Mouse (Mus musculus) liver, embryonic 16.5 days (tissue): ENCODE data around the gene Cers2. TPM values are rescaled to one million over a fixed set of nuclear protein-coding genes. Genes with fewer than 3 reads are reported as not detected.

Experiments used
- ATAC-seq: fragments of 200-750 bp; cut with Nextera tagmentation; 2 replicates; pipeline ENCODE4 v1.8.0; 2017; ENCODE audit warnings: low read depth, mild to moderate bottlenecking, moderate number of reproducible peaks, moderate library complexity
- H3K27ac ChIP-seq: fragments of 300-500 bp; sonication (generic); 2 replicates; pipeline ENCODE4 v1.5.1; 2014; ENCODE audit warnings: mild to moderate bottlenecking, low read length
- H3K27me3 ChIP-seq: fragments of 300-500 bp; sonication (generic); 2 replicates; pipeline ENCODE4 v1.6.1; 2014; ENCODE audit warnings: low read depth, low read length, mixed read lengths; ENCODE audit not compliant: control insufficient read depth, insufficient read depth
- H3K36me3 ChIP-seq: fragments of 300-500 bp; sonication (generic); 2 replicates; pipeline ENCODE4 v1.6.1; 2014; ENCODE audit warnings: mild to moderate bottlenecking; ENCODE audit not compliant: control insufficient read depth, insufficient read depth
- H3K4me1 ChIP-seq: fragments of 300-500 bp; sonication (generic); 2 replicates; pipeline ENCODE4 v1.6.1; 2014; ENCODE audit warnings: low read depth, low read length, mixed read lengths; ENCODE audit not compliant: control insufficient read depth
- H3K4me2 ChIP-seq: fragments of 300-500 bp; sonication (generic); 2 replicates; pipeline ENCODE4 v1.6.1; 2014; ENCODE audit warnings: low read depth, low read length, mixed read lengths
- H3K4me3 ChIP-seq: fragments of 300-500 bp; sonication (generic); 2 replicates; pipeline ENCODE4 v1.5.1; 2014; ENCODE audit warnings: low read depth, mild to moderate bottlenecking, low read length
- H3K9ac ChIP-seq: fragments of 300-500 bp; sonication (generic); 2 replicates; pipeline ENCODE4 v1.6.1; 2014; ENCODE audit warnings: low read depth, low read length
- H3K9me3 ChIP-seq: fragments of 300-500 bp; sonication (generic); replicated peaks from 2 replicates; pipeline ENCODE4 v1.6.1; 2016; ENCODE audit warnings: low read length; ENCODE audit not compliant: control insufficient read depth
- WGBS: fragments of 180-500 bp; shearing (Covaris S2); extraction: QIAGEN DNeasy Blood & Tissue Kit; methylation state at CpG from one replicate; pipeline ENCODE4 v1.1.7; 2014; ENCODE audit not compliant: insufficient replicate concordance; 5-methylcytosine and 5-hydroxymethylcytosine counted together
- polyA plus RNA-seq: library from polyadenylated mRNA; unstranded; fragments of >200 nt; fragmentation: Nextera tagmentation; extraction: Ambion mirVana; gene quantifications from 2 replicates; pipeline ENCODE4 v1.2.1, GENCODE M21; 2015

The Cers2 gene
- polyA plus RNA-seq, 1 experiment from 2014 or later, result 117 TPM

GRCm38 (mm10) chr3:95310968-95311882 lies 3.4 kb upstream of the Cers2 start:
- no peaks in the 10 kb centered on the region for H3K36me3 ChIP-seq
- H3K9ac ChIP-seq, result no peak overlapping the region
- WGBS, result 38% methylated on average over 9 of the region's 9 CpGs
- no peaks in the 10 kb centered on the region for H3K9me3 ChIP-seq
- no peak overlapping the region for H3K4me3 ChIP-seq
- peak overlapping the region; percentile 71 for H3K27ac ChIP-seq
- ATAC-seq, result no peak
- no peaks in the 10 kb centered on the region for H3K27me3 ChIP-seq
- peaks cover 46% of the 10 kb centered on the region for H3K4me1 ChIP-seq
- peak overlapping the region; percentile 3; the same call in 1 of the 2 replicates for H3K4me2 ChIP-seq

GRCm38 (mm10) chr3:95312623-95313022 lies 2.0 kb upstream of the Cers2 start:
- H3K27me3 ChIP-seq, result no peaks in the 10 kb centered on the region
- WGBS, result 12% methylated on average over 6 of the region's 6 CpGs
- ATAC-seq, result peak; percentile 33
- peak overlapping the region; percentile 97 for H3K4me2 ChIP-seq
- H3K9me3 ChIP-seq, result no peaks in the 10 kb centered on the region
- H3K9ac ChIP-seq, result peak overlapping the region; percentile 97
- H3K4me1 ChIP-seq, result peaks cover 57% of the 10 kb centered on the region
- no peaks in the 10 kb centered on the region for H3K36me3 ChIP-seq
- peak overlapping the region; percentile 91 for H3K27ac ChIP-seq
- peak overlapping the region; percentile 90 for H3K4me3 ChIP-seq

- WGBS, result 16% methylated on average over 7 of the region's 7 CpGs
- H3K4me3 ChIP-seq, result peak overlapping the region; percentile 90
- H3K36me3 ChIP-seq, result no peaks in the 10 kb centered on the region
- H3K27me3 ChIP-seq, result no peaks in the 10 kb centered on the region
- H3K9me3 ChIP-seq, result no peaks in the 10 kb centered on the region
- ATAC-seq, result no peak
- peak overlapping the region; percentile 97 for H3K9ac ChIP-seq
- peaks cover 66% of the 10 kb centered on the region for H3K4me1 ChIP-seq
- H3K27ac ChIP-seq, result peak overlapping the region; percentile 91
- H3K4me2 ChIP-seq, result peak overlapping the region; percentile 97
Measured at GRCm38 (mm10) chr3:95313476-95313875, 1.1 kb upstream of the Cers2 start.

- peaks cover 72% of the 10 kb centered on the region for H3K4me1 ChIP-seq
- no peak for ATAC-seq
- H3K36me3 ChIP-seq, result no peaks in the 10 kb centered on the region
- WGBS, result 45% methylated on average over 6 of the region's 6 CpGs
- no peaks in the 10 kb centered on the region for H3K27me3 ChIP-seq
- peak overlapping the region; percentile 90 for H3K4me3 ChIP-seq
- peak overlapping the region; percentile 97 for H3K4me2 ChIP-seq
- H3K9ac ChIP-seq, result peak overlapping the region; percentile 97
- peak overlapping the region; percentile 91 for H3K27ac ChIP-seq
- no peaks in the 10 kb centered on the region for H3K9me3 ChIP-seq
Measured at GRCm38 (mm10) chr3:95314075-95314474, 516 bp upstream of the Cers2 start.

- peaks cover 79% of the 10 kb centered on the region for H3K4me1 ChIP-seq
- H3K27ac ChIP-seq, result peak overlapping the region; percentile 91
- under 1% methylated on average over 63 of the region's 71 CpGs for WGBS
- H3K9me3 ChIP-seq, result no peaks in the 10 kb centered on the region
- H3K4me2 ChIP-seq, result peak overlapping the region; percentile 97
- peak overlapping the region; percentile 90 for H3K4me3 ChIP-seq
- ATAC-seq, result peak; percentile 90
- H3K27me3 ChIP-seq, result no peaks in the 10 kb centered on the region
- peak overlapping the region; percentile 97 for H3K9ac ChIP-seq
- peaks cover 3% of the 10 kb centered on the region for H3K36me3 ChIP-seq
Measured at GRCm38 (mm10) chr3:95315094-95315843, 678 bp downstream of the Cers2 start.

GRCm38 (mm10) chr3:95315844-95316550 lies 1.4 kb downstream of the Cers2 start:
- H3K9ac ChIP-seq, result peak overlapping the region; percentile 97
- peaks cover 77% of the 10 kb centered on the region for H3K4me1 ChIP-seq
- 2% methylated on average over 9 of the region's 9 CpGs for WGBS
- ATAC-seq, result no peak
- no peaks in the 10 kb centered on the region for H3K27me3 ChIP-seq
- H3K9me3 ChIP-seq, result no peaks in the 10 kb centered on the region
- H3K4me2 ChIP-seq, result peak overlapping the region; percentile 97
- peaks cover 10% of the 10 kb centered on the region for H3K36me3 ChIP-seq
- peak overlapping the region; percentile 90 for H3K4me3 ChIP-seq
- H3K27ac ChIP-seq, result peak overlapping the region; percentile 91

GRCm38 (mm10) chr3:95317414-95318080 lies 3.0 kb downstream of the Cers2 start:
- H3K9ac ChIP-seq, result peak overlapping the region; percentile 29
- no peaks in the 10 kb centered on the region for H3K27me3 ChIP-seq
- H3K4me1 ChIP-seq, result peaks cover 63% of the 10 kb centered on the region

GRCm38 (mm10) chr3:95318548-95318947 lies 4.0 kb downstream of the Cers2 start:
- Histone ChIP-seq H3K4me1 (peaks cover 53% of the 10 kb centered on the region), H3K9me3 (no peaks in the 10 kb centered on the region), H3K4me2 (peak overlapping the region; percentile 97), H3K27me3 (no peaks in the 10 kb centered on the region), H3K27ac (peak overlapping the region; percentile 70), H3K4me3 (peak overlapping the region; percentile 24), H3K36me3 (peaks cover 30% of the 10 kb centered on the region), H3K9ac (peak overlapping the region; percentile 42)
- ATAC-seq, result peak; percentile 44
- WGBS, result 64% methylated on average over 6 of the region's 6 CpGs

More at GRCm38 (mm10) chr3:95317414-95318080, 3.0 kb downstream of the Cers2 start:
- Histone ChIP-seq H3K9me3 (no peaks in the 10 kb centered on the region), H3K27ac (peak overlapping the region; percentile 75), H3K4me2 (peak overlapping the region; percentile 97), H3K36me3 (peaks cover 25% of the 10 kb centered on the region), H3K4me3 (peak overlapping the region; percentile 18)
- WGBS, result 23% methylated on average over 12 of the region's 12 CpGs
- ATAC-seq, result no peak
